Mouse (Mus musculus) liver, postnatal 0 days (tissue): ENCODE results near the gene Dnajc6. TPM values are rescaled to one million over a fixed set of nuclear protein-coding genes. Genes with fewer than 3 reads are reported as not detected.

Experiments
- ATAC-seq: fragments of 200-750 bp; cut with Nextera tagmentation; 2 replicates; pipeline ENCODE4 v1.8.0; 2017; ENCODE audit warnings: mild to moderate bottlenecking, moderate library complexity
- DNase-seq: peaks from one replicate; pipeline ENCODE4 v3.0.0-alpha.2; 2016
- H3K27ac ChIP-seq: fragments of 300-500 bp; sonication (generic); 2 replicates; pipeline ENCODE4 v1.5.1; 2014; ENCODE audit warnings: antibody characterized with exemption, moderate library complexity, mild to moderate bottlenecking, low read depth
- H3K27me3 ChIP-seq: fragments of 300-500 bp; sonication (generic); 2 replicates; pipeline ENCODE4 v1.6.1; 2014; ENCODE audit warnings: low read length, control low read depth, mixed read lengths; ENCODE audit not compliant: insufficient read depth
- H3K36me3 ChIP-seq: fragments of 300-500 bp; sonication (generic); replicated peaks from 2 replicates; pipeline ENCODE4 v1.6.1; 2014; ENCODE audit warnings: mild to moderate bottlenecking, control low read depth, low read length, moderate library complexity, mixed read lengths; ENCODE audit not compliant: insufficient read depth
- H3K4me1 ChIP-seq: fragments of 300-500 bp; sonication (generic); 2 replicates; pipeline ENCODE4 v1.6.1; 2014; ENCODE audit warnings: antibody characterized with exemption, mild to moderate bottlenecking, control low read depth; ENCODE audit not compliant: insufficient read depth
- H3K4me2 ChIP-seq: fragments of 300-500 bp; sonication (generic); 2 replicates; pipeline ENCODE4 v1.6.1; 2014; ENCODE audit warnings: low read depth, mild to moderate bottlenecking, low read length, moderate library complexity, mixed read lengths
- H3K4me3 ChIP-seq: fragments of 300-500 bp; sonication (generic); 2 replicates; pipeline ENCODE4 v1.5.1; 2014; ENCODE audit warnings: low read depth, low read length
- H3K9ac ChIP-seq: fragments of 300-500 bp; sonication (generic); replicated peaks from 2 replicates; pipeline ENCODE4 v1.6.1; 2014; ENCODE audit warnings: mild to moderate bottlenecking, moderate library complexity
- H3K9me3 ChIP-seq: fragments of 300-500 bp; sonication (generic); 2 replicates; pipeline ENCODE4 v1.6.1; 2016; ENCODE audit warnings: mild to moderate bottlenecking, control low read depth, low read length, mixed read lengths
- CTCF ChIP-seq: sonication (generic); IDR thresholded peaks from 2 replicates; pipeline ENCODE4 v1.5.1; 2016; ENCODE audit warnings: antibody characterized with exemption, low read depth
- EP300 ChIP-seq: IDR thresholded peaks from 2 replicates; pipeline ENCODE4 v1.6.1; 2016; ENCODE audit warnings: antibody characterized with exemption, low read depth, mild to moderate bottlenecking
- WGBS: fragments of 180-500 bp; shearing (Covaris S2); extraction: QIAGEN DNeasy Blood & Tissue Kit; methylation state at CpG from one replicate; pipeline ENCODE4 v1.1.7; 2014; ENCODE audit not compliant: insufficient replicate concordance; 5-methylcytosine and 5-hydroxymethylcytosine counted together
- polyA plus RNA-seq: library from polyadenylated mRNA; unstranded; fragments of >200 nt; fragmentation: Nextera tagmentation; extraction: Ambion mirVana; gene quantifications from 2 replicates; pipeline ENCODE4 v1.2.1, GENCODE M21; 2015

Gene Dnajc6
- polyA plus RNA-seq, 1 experiment from 2014 or later = 0.16 TPM

- ATAC-seq (no peak), DNase-seq (no peak)
- WGBS = 2% methylated on average over 14 of the region's 14 CpGs
- Histone ChIP-seq H3K27ac (no peak overlapping the region), H3K9me3 (no peaks in the 10 kb centered on the region), H3K4me3 (peak overlapping the region; percentile 45), H3K9ac (no peak overlapping the region), H3K27me3 (peaks cover 42% of the 10 kb centered on the region), H3K4me2 (peak overlapping the region; percentile 67), H3K4me1 (peaks cover 3% of the 10 kb centered on the region; the same call in 1 of the 2 replicates), H3K36me3 (no peaks in the 10 kb centered on the region)
- TF ChIP-seq CTCF = no peak
- TF ChIP-seq EP300 = no peak
Measured at GRCm38 (mm10) chr4:101497336-101497735, 888 bp downstream of the Dnajc6 start.

GRCm38 (mm10) chr4:101504470-101505007 is 8.1 kb downstream of the Dnajc6 start:
- DNase-seq (no peak), ATAC-seq (no peak)
- H3K27me3 ChIP-seq = 0 out of 2 replicates have a peak, but pooled peaks cover 2% of the 10 kb centered on the region
- TF ChIP-seq CTCF (no peak), EP300 (no peak)
- no peak overlapping the region for H3K9ac ChIP-seq
- no peak overlapping the region for H3K4me2 ChIP-seq
- WGBS = 76% methylated on average over 7 of the region's 7 CpGs
- H3K4me3 ChIP-seq = no peak overlapping the region
- H3K4me1 ChIP-seq = 0 out of 2 replicates have a peak, but pooled peaks cover 7% of the 10 kb centered on the region
- no peaks in the 10 kb centered on the region for H3K9me3 ChIP-seq
- H3K27ac ChIP-seq = no peak overlapping the region
- no peaks in the 10 kb centered on the region for H3K36me3 ChIP-seq

GRCm38 (mm10) chr4:101505966-101506365 is 9.5 kb downstream of the Dnajc6 start:
- 61% methylated on average over 2 of the region's 2 CpGs for WGBS
- no peaks in the 10 kb centered on the region for H3K36me3 ChIP-seq
- no peaks in the 10 kb centered on the region for H3K9me3 ChIP-seq
- H3K4me2 ChIP-seq = no peak overlapping the region
- ATAC-seq (no peak), DNase-seq (no peak)
- TF ChIP-seq CTCF (no peak), EP300 (no peak)
- no peak overlapping the region for H3K4me3 ChIP-seq
- H3K27ac ChIP-seq = no peak overlapping the region
- no peak overlapping the region for H3K9ac ChIP-seq
- H3K27me3 ChIP-seq = 0 out of 2 replicates have a peak, but pooled peaks cover 2% of the 10 kb centered on the region
- H3K4me1 ChIP-seq = 0 out of 2 replicates have a peak, but pooled peaks cover 7% of the 10 kb centered on the region

- Histone ChIP-seq H3K27me3 (0 out of 2 replicates have a peak, but pooled peaks cover 2% of the 10 kb centered on the region), H3K4me1 (0 out of 2 replicates have a peak, but pooled peaks cover 7% of the 10 kb centered on the region), H3K4me2 (no peak overlapping the region), H3K36me3 (no peaks in the 10 kb centered on the region), H3K27ac (no peak overlapping the region), H3K9ac (no peak overlapping the region), H3K4me3 (no peak overlapping the region), H3K9me3 (no peaks in the 10 kb centered on the region)
- TF ChIP-seq CTCF = no peak
- TF ChIP-seq EP300 = no peak
- no peak for ATAC-seq
- DNase-seq = no peak
Measured at GRCm38 (mm10) chr4:101506372-101506771, 9.9 kb downstream of the Dnajc6 start.

GRCm38 (mm10) chr4:101507571-101508422 is 11.3 kb downstream of the Dnajc6 start:
- 10% methylated on average over 24 of the region's 24 CpGs for WGBS
- no peak for TF ChIP-seq CTCF
- TF ChIP-seq EP300 = no peak
- H3K4me2 ChIP-seq = peak overlapping the region; percentile 71
- peak overlapping the region; percentile 42 for H3K4me3 ChIP-seq
- DNase-seq = peak; percentile 19
- H3K9me3 ChIP-seq = no peaks in the 10 kb centered on the region
- 0 out of 2 replicates have a peak, but pooled peaks cover 2% of the 10 kb centered on the region for H3K27me3 ChIP-seq
- H3K4me1 ChIP-seq = 0 out of 2 replicates have a peak, but pooled peaks cover 7% of the 10 kb centered on the region
- H3K27ac ChIP-seq = no peak overlapping the region
- no peak overlapping the region for H3K9ac ChIP-seq
- H3K36me3 ChIP-seq = no peaks in the 10 kb centered on the region
- ATAC-seq = no peak

- Histone ChIP-seq H3K27ac (no peak overlapping the region), H3K9me3 (no peaks in the 10 kb centered on the region), H3K4me2 (peak overlapping the region; percentile 71), H3K36me3 (no peaks in the 10 kb centered on the region), H3K9ac (peak overlapping the region; percentile 28; the same call in 1 of the 2 replicates), H3K4me3 (peak overlapping the region; percentile 42), H3K4me1 (0 out of 2 replicates have a peak, but pooled peaks cover 7% of the 10 kb centered on the region), H3K27me3 (0 out of 2 replicates have a peak, but pooled peaks cover 2% of the 10 kb centered on the region)
- no peak for DNase-seq
- 3% methylated on average over 10 of the region's 10 CpGs for WGBS
- ATAC-seq = no peak
- TF ChIP-seq CTCF (no peak), EP300 (no peak)
Measured at GRCm38 (mm10) chr4:101508431-101508830, 12.0 kb downstream of the Dnajc6 start.
